Mouse (Mus musculus) CD4-positive helper T cell, adult 2 months (primary cell): Measurements from ENCODE around the gene Ofcc1.

Experiments
- DNase-seq: peaks from one replicate; pipeline ENCODE4 v3.0.0-alpha.2; 2012; ENCODE audit warnings: low read depth, missing footprints, low spot score

Gene Ofcc1

GRCm38 (mm10) chr13:40361288-40361687 is at the start of gene Ofcc1:
Ofcc1 (minus strand) TSS chr13:40361450.
- DNase-seq = no peak

- DNase-seq = no peak
Observed at GRCm38 (mm10) chr13:40390120-40390519, 28.9 kb upstream of the Ofcc1 start.

GRCm38 (mm10) chr13:40387446-40387845 is 26.2 kb upstream of the Ofcc1 start:
- no peak for DNase-seq

GRCm38 (mm10) chr13:40384962-40385361 is 23.7 kb upstream of the Ofcc1 start:
- DNase-seq = no peak

- no peak for DNase-seq
Observed at GRCm38 (mm10) chr13:40376773-40377172, 15.5 kb upstream of the Ofcc1 start.

- no peak for DNase-seq
Observed at GRCm38 (mm10) chr13:40366762-40367161, 5.5 kb upstream of the Ofcc1 start.

GRCm38 (mm10) chr13:40364855-40365254 is 3.6 kb upstream of the Ofcc1 start:
- no peak for DNase-seq

- no peak for DNase-seq
Observed at GRCm38 (mm10) chr13:40360692-40361091, 558 bp downstream of the Ofcc1 start.

GRCm38 (mm10) chr13:40347045-40347444 is 14.2 kb downstream of the Ofcc1 start:
- DNase-seq = no peak

- DNase-seq = no peak
Observed at GRCm38 (mm10) chr13:40323301-40323700, 37.9 kb downstream of the Ofcc1 start.

GRCm38 (mm10) chr13:40320814-40321525 is 40.3 kb downstream of the Ofcc1 start:
- no peak for DNase-seq

- no peak for DNase-seq
Observed at GRCm38 (mm10) chr13:40317731-40318130, 43.5 kb downstream of the Ofcc1 start.

GRCm38 (mm10) chr13:40315158-40315792 is 46.0 kb downstream of the Ofcc1 start:
- DNase-seq = no peak

GRCm38 (mm10) chr13:40292891-40293290 is 68.4 kb downstream of the Ofcc1 start:
- DNase-seq = no peak

GRCm38 (mm10) chr13:40290846-40291245 is 70.4 kb downstream of the Ofcc1 start:
- DNase-seq = no peak

- no peak for DNase-seq
Observed at GRCm38 (mm10) chr13:40288650-40289049, 72.6 kb downstream of the Ofcc1 start.

GRCm38 (mm10) chr13:40287266-40288002 is 73.8 kb downstream of the Ofcc1 start:
- no peak for DNase-seq

- DNase-seq = no peak
Observed at GRCm38 (mm10) chr13:40285234-40285791, 75.9 kb downstream of the Ofcc1 start.

GRCm38 (mm10) chr13:40280616-40281015 is 80.6 kb downstream of the Ofcc1 start:
- DNase-seq = no peak

GRCm38 (mm10) chr13:40267546-40267945 is 93.7 kb downstream of the Ofcc1 start:
- no peak for DNase-seq

GRCm38 (mm10) chr13:40263087-40263807 is 98.0 kb downstream of the Ofcc1 start:
- no peak for DNase-seq

- no peak for DNase-seq
Observed at GRCm38 (mm10) chr13:40258757-40259156, 102.5 kb downstream of the Ofcc1 start.
